Mouse (Mus musculus): ENCODE measurements around the gene Eif3b.

DNA sequence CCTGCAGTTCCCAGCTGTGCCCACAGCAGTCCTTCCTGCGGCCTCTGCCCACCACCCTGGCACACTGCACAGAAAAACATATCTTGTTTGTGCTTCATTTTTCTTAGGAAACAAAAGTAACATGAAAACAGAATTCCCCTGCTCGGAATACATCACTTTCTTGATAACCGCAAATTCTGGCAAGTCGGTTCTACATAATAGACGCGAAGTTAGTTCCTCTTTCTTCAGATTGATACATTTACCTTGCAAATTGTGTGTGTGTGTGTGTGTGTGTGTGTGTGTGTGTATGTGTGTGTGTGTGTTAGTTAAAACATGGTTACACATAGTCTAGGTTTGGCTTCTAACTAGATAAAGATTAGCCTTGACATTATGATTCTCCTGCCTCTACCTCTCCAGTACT lies 36.4 kb upstream of the Eif3b start:
- TF ChIP-seq CTCF (IDR thresholded peaks at IDR 0.05; ENCODE audit: control insufficient read depth, insufficient read depth, insufficient read length), result no peak
- no peak for TF ChIP-seq MYOD1 (IDR thresholded peaks at IDR 0.05; ENCODE audit: control insufficient read depth, insufficient read length, low read depth)
- no peak for TF ChIP-seq USF1 (IDR thresholded peaks at IDR 0.05; ENCODE audit: low read depth)
- no peak for TF ChIP-seq CEBPB (IDR thresholded peaks at IDR 0.05; ENCODE audit: low read depth)
- TF ChIP-seq MYOG (IDR thresholded peaks at IDR 0.05; ENCODE audit: control insufficient read depth, extremely low read depth, insufficient read length), result no peak
- TF ChIP-seq MAX (IDR thresholded peaks at IDR 0.05), result no peak
